Mouse (Mus musculus): ENCODE data around the gene Atp11b.

GRCm38 (mm10) chr3:35764637-35765617 lies 11.0 kb downstream of the Atp11b start:
- TF ChIP-seq CTCF (IDR thresholded peaks at IDR 0.05; ENCODE audit: low read depth), result no peak
- no peak for TF ChIP-seq EP300 (optimal IDR thresholded peaks at IDR 0.05)

Measured in stomach, postnatal 0 days (tissue).